Mouse (Mus musculus): ENCODE results near the gene Nmt1. TPM values are rescaled to one million over a fixed set of nuclear protein-coding genes. Genes with fewer than 3 reads are reported as not detected.

The Nmt1 gene
- polyA plus RNA-seq, 1 experiment from 2014 or later, result 32.1 TPM

DNA sequence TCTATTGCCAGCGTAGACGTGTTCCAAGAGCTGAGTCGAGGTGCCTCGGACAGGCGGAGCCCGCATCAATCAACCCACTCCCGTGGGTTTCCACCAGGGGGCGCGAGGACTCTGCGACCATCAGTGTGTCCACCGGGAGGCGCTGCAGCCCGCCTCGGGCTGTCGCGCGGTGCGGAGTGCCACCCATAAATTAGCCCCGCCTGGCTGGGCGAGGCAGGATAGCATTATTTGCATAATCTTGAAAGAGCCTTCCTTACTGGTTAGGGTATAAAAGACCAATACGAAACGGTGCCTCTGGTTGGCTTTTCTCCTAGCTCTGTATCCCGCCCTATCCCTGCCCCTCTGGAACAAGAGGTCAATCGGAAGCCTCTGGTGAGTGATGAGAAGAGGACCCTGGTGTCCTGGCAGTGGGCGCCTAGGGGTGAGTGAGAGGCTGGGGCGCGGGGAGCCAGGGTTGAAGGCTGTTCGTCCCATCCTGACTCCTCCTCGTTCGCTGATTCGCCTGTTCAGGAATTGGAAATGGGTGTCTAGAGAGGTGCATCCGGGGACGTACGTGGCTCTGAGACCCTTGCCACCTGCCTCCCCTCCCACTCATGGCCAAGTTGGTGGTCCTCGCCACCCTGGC lies 74.8 kb downstream of the Nmt1 start:
- Histone ChIP-seq H3K9ac (ENCODE audit: low read depth, low read length) (peak overlapping the region; percentile 87), H3K36me3 (ENCODE audit: control insufficient read depth, insufficient read depth) (peaks cover 3% of the 10 kb centered on the region; the same call in 1 of the 2 replicates), H3K27me3 (ENCODE audit: control insufficient read depth, insufficient read depth, low read depth, low read length) (peaks cover 31% of the 10 kb centered on the region), H3K27ac (ENCODE audit: low read length) (peak overlapping the region; percentile 96), H3K4me2 (ENCODE audit: low read depth, low read length) (peak overlapping the region; percentile 90), H3K4me3 (ENCODE audit: low read depth, low read length) (peak overlapping the region; percentile 81), H3K9me3 (replicated peaks; ENCODE audit: control insufficient read depth, low read length) (no peaks in the 10 kb centered on the region), H3K4me1 (ENCODE audit: control insufficient read depth, low read depth, low read length) (peaks cover 54% of the 10 kb centered on the region)
- under 1% methylated on average over 35 of the region's 35 CpGs for WGBS (ENCODE audit: insufficient replicate concordance)
- peak; percentile 90 for ATAC-seq (ENCODE audit: low read depth)

DNA sequence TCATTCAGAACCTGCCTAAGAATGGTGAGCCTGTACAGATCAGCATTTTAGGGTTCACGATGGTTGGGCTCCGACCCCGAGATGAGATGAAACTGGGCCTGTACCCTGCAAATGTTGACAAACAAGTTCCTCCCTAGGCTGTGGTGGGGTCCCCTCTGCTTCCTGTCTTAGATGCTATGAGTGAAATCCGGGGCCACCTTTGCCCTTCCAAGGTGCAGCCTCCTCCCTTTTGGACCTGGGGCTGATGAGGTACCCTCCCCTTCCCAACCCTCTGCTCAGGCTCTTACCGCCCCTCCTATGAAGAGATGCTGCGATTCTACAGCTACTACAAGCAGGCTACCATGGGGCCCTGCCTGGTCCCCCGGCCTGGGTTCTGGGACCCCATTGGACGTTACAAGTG lies 75.6 kb downstream of the Nmt1 start:
- no peaks in the 10 kb centered on the region for H3K9me3 ChIP-seq (replicated peaks; ENCODE audit: control insufficient read depth, low read length)
- ATAC-seq (ENCODE audit: low read depth), result no peak
- WGBS (ENCODE audit: insufficient replicate concordance), result 51% methylated on average over 8 of the region's 8 CpGs
- peaks cover 3% of the 10 kb centered on the region; the same call in 1 of the 2 replicates for H3K36me3 ChIP-seq (ENCODE audit: control insufficient read depth, insufficient read depth)
- H3K4me2 ChIP-seq (ENCODE audit: low read depth, low read length), result peak overlapping the region; percentile 79
- H3K27ac ChIP-seq (ENCODE audit: low read length), result peak overlapping the region; percentile 96
- peaks cover 54% of the 10 kb centered on the region for H3K4me1 ChIP-seq (ENCODE audit: control insufficient read depth, low read depth, low read length)
- H3K27me3 ChIP-seq (ENCODE audit: control insufficient read depth, insufficient read depth, low read depth, low read length), result peaks cover 31% of the 10 kb centered on the region
- peak overlapping the region; percentile 81 for H3K4me3 ChIP-seq (ENCODE audit: low read depth, low read length)
- peak overlapping the region; percentile 87 for H3K9ac ChIP-seq (ENCODE audit: low read depth, low read length)

DNA sequence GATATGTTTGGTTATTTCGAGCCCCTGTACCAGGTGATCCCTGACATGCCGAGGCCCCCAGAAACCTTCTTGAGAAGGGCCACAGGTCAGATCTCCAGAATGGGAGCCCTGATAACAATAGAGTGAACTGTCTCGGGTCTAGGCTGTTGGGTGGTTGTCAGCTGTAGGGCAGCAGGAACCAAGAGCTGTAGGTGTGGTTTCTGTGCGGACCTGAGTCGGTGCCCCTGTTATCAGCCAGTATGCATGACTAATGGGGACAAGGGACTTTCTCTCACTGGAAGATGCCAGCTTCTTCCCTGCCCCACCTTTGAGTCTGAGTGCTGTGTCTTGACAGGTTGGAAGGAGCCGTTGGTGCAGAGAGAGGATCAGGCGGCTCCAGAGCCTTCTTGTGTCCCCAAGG lies 76.5 kb downstream of the Nmt1 start:
- H3K27ac ChIP-seq (ENCODE audit: low read length), result peak overlapping the region; percentile 96
- peaks cover 54% of the 10 kb centered on the region for H3K4me1 ChIP-seq (ENCODE audit: control insufficient read depth, low read depth, low read length)
- H3K4me3 ChIP-seq (ENCODE audit: low read depth, low read length), result peak overlapping the region; percentile 81
- H3K4me2 ChIP-seq (ENCODE audit: low read depth, low read length), result peak overlapping the region; percentile 79
- H3K9me3 ChIP-seq (replicated peaks; ENCODE audit: control insufficient read depth, low read length), result no peaks in the 10 kb centered on the region
- H3K9ac ChIP-seq (ENCODE audit: low read depth, low read length), result peak overlapping the region; percentile 87
- peaks cover 28% of the 10 kb centered on the region for H3K27me3 ChIP-seq (ENCODE audit: control insufficient read depth, insufficient read depth, low read depth, low read length)
- peaks cover 3% of the 10 kb centered on the region; the same call in 1 of the 2 replicates for H3K36me3 ChIP-seq (ENCODE audit: control insufficient read depth, insufficient read depth)
- 23% methylated on average over 7 of the region's 7 CpGs for WGBS (ENCODE audit: insufficient replicate concordance)
- peak; percentile 59 for ATAC-seq (ENCODE audit: low read depth)

DNA sequence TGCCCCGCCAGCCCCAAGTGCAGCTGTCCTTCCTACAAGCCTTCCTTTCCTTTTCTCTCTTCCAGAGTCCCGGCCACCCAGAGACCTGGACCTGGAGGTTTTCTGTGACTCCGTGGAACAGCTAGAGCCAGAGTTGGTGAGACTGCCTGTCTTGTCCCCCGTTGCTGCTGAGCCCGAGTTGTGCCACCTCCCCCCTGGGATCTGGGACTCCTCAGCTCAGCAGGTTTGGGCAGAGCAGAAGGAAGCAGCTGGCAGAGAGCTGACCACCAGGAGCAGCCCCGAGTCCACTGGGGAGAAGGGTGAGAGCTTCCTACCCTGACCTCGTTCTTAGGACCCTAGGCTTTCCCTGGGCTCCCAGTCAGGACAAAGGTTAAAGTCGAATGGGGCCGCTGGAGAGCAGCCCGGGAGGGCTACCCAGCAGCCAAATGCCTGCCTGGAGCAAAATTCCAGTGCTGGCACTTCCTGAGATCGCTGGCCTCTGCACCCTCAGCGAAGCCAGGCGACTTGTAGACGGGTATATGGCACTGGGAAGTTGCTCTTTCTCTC lies 77.3 kb downstream of the Nmt1 start:
- peak overlapping the region; percentile 81 for H3K4me3 ChIP-seq (ENCODE audit: low read depth, low read length)
- peak overlapping the region; percentile 87 for H3K9ac ChIP-seq (ENCODE audit: low read depth, low read length)
- H3K4me2 ChIP-seq (ENCODE audit: low read depth, low read length), result peak overlapping the region; percentile 79

DNA sequence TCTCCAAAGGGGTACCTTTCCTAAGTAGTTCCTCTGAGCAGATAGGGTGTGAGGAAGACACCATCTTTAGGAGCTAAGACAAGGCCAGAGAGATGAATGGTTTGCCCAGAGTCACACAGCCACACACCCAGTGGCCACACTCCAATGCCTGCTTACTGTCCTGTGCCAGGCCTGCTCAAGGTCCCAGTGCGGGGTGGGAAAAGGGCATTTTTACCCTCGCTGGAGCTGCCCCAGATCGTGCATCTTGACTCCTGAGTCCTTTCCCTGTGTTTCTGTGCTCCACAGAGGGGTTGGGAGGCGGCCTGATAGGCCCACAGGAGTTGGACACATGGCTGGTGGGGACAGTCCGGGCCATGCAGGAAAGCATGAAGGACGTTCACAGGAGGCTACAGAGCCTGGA lies 77.8 kb downstream of the Nmt1 start:
- no peak for ATAC-seq (ENCODE audit: low read depth)
- Histone ChIP-seq H3K4me1 (ENCODE audit: control insufficient read depth, low read depth, low read length) (peaks cover 54% of the 10 kb centered on the region), H3K27me3 (ENCODE audit: control insufficient read depth, insufficient read depth, low read depth, low read length) (peaks cover 14% of the 10 kb centered on the region), H3K4me2 (ENCODE audit: low read depth, low read length) (peak overlapping the region; percentile 79), H3K9ac (ENCODE audit: low read depth, low read length) (peak overlapping the region; percentile 87), H3K36me3 (ENCODE audit: control insufficient read depth, insufficient read depth) (peaks cover 3% of the 10 kb centered on the region; the same call in 1 of the 2 replicates), H3K9me3 (replicated peaks; ENCODE audit: control insufficient read depth, low read length) (no peaks in the 10 kb centered on the region), H3K27ac (ENCODE audit: low read length) (peak overlapping the region; percentile 96), H3K4me3 (ENCODE audit: low read depth, low read length) (peak overlapping the region; percentile 81)
- 78% methylated on average over 6 of the region's 6 CpGs for WGBS (ENCODE audit: insufficient replicate concordance)

More for the DNA sequence above, 77.3 kb downstream of the Nmt1 start:
- ATAC-seq (ENCODE audit: low read depth), result no peak
- H3K27me3 ChIP-seq (ENCODE audit: control insufficient read depth, insufficient read depth, low read depth, low read length), result peaks cover 20% of the 10 kb centered on the region
- H3K27ac ChIP-seq (ENCODE audit: low read length), result peak overlapping the region; percentile 96
- no peaks in the 10 kb centered on the region for H3K9me3 ChIP-seq (replicated peaks; ENCODE audit: control insufficient read depth, low read length)
- 61% methylated on average over 14 of the region's 14 CpGs for WGBS (ENCODE audit: insufficient replicate concordance)
- peaks cover 3% of the 10 kb centered on the region; the same call in 1 of the 2 replicates for H3K36me3 ChIP-seq (ENCODE audit: control insufficient read depth, insufficient read depth)
- peaks cover 54% of the 10 kb centered on the region for H3K4me1 ChIP-seq (ENCODE audit: control insufficient read depth, low read depth, low read length)

DNA sequence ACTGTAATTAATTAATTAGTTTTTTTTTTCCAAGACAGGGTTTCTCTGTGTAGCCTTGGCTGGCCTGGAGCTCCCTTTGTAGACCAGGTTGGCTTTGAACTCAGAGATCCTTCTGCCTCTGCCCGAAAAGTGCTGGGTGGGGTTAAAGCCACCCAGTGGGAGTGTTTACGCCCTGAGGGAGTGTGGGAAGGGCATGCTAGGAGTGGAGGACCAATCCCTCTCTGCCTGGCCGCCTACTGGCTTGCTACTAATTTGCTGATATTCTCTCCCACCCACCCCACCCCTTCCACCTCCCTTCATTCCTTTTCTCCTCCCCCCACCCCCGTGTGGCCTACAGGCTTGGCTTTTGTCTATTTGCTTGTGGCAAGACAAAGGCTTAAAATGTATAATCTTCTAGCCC lies 78.4 kb downstream of the Nmt1 start:
- WGBS (ENCODE audit: insufficient replicate concordance), result 18% methylated on average over 4 of the region's 4 CpGs
- Histone ChIP-seq H3K27ac (ENCODE audit: low read length) (peak overlapping the region; percentile 65), H3K4me3 (ENCODE audit: low read depth, low read length) (peak overlapping the region; percentile 5), H3K4me1 (ENCODE audit: control insufficient read depth, low read depth, low read length) (peaks cover 53% of the 10 kb centered on the region), H3K27me3 (ENCODE audit: control insufficient read depth, insufficient read depth, low read depth, low read length) (peaks cover 8% of the 10 kb centered on the region), H3K9me3 (replicated peaks; ENCODE audit: control insufficient read depth, low read length) (no peaks in the 10 kb centered on the region), H3K4me2 (ENCODE audit: low read depth, low read length) (peak overlapping the region; percentile 79), H3K9ac (ENCODE audit: low read depth, low read length) (no peak overlapping the region; the same call in 1 of the 2 replicates), H3K36me3 (ENCODE audit: control insufficient read depth, insufficient read depth) (peaks cover 3% of the 10 kb centered on the region; the same call in 1 of the 2 replicates)
- ATAC-seq (ENCODE audit: low read depth), result peak; percentile 45

DNA sequence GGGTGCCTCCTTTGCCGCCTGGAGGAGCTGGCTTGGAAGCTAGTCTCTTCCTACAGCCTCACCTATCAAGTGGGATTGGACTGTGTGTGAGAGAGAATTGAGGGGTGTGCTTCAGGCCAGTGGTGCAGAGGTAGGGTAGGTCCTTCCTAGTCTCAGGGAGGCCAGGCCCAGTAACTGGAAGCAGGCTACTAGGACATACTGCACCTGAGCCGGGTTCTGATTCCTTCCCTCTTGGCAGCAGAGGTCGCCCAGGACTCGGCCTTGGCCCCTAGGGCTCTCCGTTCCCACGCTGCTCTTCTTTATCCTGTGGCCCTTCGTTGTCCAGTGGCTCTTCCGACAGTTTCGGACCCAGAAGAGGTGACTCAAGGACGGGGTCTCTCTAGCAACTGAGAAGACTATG lies 83.3 kb downstream of the Nmt1 start:
- H3K4me1 ChIP-seq (ENCODE audit: control insufficient read depth, low read depth, low read length), result peaks cover 31% of the 10 kb centered on the region
- ATAC-seq (ENCODE audit: low read depth), result no peak
- H3K4me2 ChIP-seq (ENCODE audit: low read depth, low read length), result no peak overlapping the region
- no peak overlapping the region for H3K9ac ChIP-seq (ENCODE audit: low read depth, low read length)
- no peaks in the 10 kb centered on the region for H3K27me3 ChIP-seq (ENCODE audit: control insufficient read depth, insufficient read depth, low read depth, low read length)
- no peaks in the 10 kb centered on the region for H3K9me3 ChIP-seq (replicated peaks; ENCODE audit: control insufficient read depth, low read length)
- peaks cover 3% of the 10 kb centered on the region; the same call in 1 of the 2 replicates for H3K36me3 ChIP-seq (ENCODE audit: control insufficient read depth, insufficient read depth)
- H3K27ac ChIP-seq (ENCODE audit: low read length), result no peak overlapping the region
- H3K4me3 ChIP-seq (ENCODE audit: low read depth, low read length), result no peak overlapping the region
- WGBS (ENCODE audit: insufficient replicate concordance), result 47% methylated on average over 10 of the region's 10 CpGs

DNA sequence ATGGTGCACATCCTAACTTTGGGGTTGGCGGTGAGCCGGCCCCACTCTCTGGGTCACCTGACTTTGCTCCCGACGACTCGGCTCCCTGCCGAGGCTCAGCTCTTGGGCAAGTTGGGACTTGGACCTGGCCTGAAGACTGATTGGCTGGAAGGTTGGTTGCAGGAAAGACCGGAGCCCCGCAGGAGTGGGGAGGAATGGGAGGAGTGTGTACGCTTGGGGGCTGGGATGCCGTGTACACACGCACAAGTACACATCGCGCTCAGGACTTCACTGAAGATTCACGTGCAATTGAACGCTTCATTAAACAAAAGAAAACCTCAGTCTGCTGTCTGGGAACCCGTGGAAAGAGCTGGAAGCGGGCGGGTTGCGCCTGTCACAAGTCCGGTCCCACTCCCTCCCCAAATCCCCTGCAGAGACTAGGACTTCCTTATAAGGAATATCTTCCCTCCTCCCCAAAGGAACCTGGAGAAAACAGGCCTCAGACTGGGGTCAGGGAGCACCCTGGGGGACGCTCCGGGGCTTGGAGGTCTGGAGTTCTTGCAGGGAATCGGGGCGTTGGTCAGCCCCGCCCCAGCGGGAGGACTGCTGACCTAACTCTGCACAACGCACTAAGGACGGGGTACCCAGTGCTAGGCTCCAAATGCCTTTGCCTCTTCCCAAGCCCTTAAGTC lies 84.0 kb downstream of the Nmt1 start:
- peaks cover 3% of the 10 kb centered on the region; the same call in 1 of the 2 replicates for H3K36me3 ChIP-seq (ENCODE audit: control insufficient read depth, insufficient read depth)
- no peaks in the 10 kb centered on the region for H3K9me3 ChIP-seq (replicated peaks; ENCODE audit: control insufficient read depth, low read length)
- H3K27me3 ChIP-seq (ENCODE audit: control insufficient read depth, insufficient read depth, low read depth, low read length), result no peaks in the 10 kb centered on the region
- H3K4me2 ChIP-seq (ENCODE audit: low read depth, low read length), result peak overlapping the region; percentile 53
- 12% methylated on average over 28 of the region's 28 CpGs for WGBS (ENCODE audit: insufficient replicate concordance)
- no peak for ATAC-seq (ENCODE audit: low read depth)
- peak overlapping the region; percentile 23 for H3K4me3 ChIP-seq (ENCODE audit: low read depth, low read length)
- peak overlapping the region; percentile 5; the same call in 1 of the 2 replicates for H3K9ac ChIP-seq (ENCODE audit: low read depth, low read length)
- H3K27ac ChIP-seq (ENCODE audit: low read length), result peak overlapping the region; percentile 11; the same call in 1 of the 2 replicates
- peaks cover 25% of the 10 kb centered on the region for H3K4me1 ChIP-seq (ENCODE audit: control insufficient read depth, low read depth, low read length)

DNA sequence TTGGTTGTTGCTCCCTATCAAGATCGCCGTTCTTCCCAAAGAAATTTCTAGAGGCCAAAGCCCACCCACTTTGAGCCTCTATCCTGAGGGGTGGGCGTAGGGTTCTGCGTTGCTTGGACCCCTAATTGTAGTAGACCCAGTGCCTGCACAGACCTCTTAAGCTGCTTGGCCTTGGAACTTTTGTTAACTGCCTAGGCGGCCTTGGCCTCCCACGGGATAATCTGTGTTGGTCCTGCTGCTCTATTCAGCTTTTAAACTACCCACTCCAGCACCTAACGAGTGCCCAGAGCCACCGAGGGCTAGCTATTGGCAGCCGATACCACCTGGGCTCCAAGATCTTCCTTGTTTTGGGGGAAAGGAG lies 84.5 kb downstream of the Nmt1 start:
- 48% methylated on average over 9 of the region's 9 CpGs for WGBS (ENCODE audit: insufficient replicate concordance)
- Histone ChIP-seq H3K27ac (ENCODE audit: low read length) (no peak overlapping the region), H3K9me3 (replicated peaks; ENCODE audit: control insufficient read depth, low read length) (no peaks in the 10 kb centered on the region), H3K4me2 (ENCODE audit: low read depth, low read length) (peak overlapping the region; percentile 53), H3K4me1 (ENCODE audit: control insufficient read depth, low read depth, low read length) (peaks cover 25% of the 10 kb centered on the region), H3K9ac (ENCODE audit: low read depth, low read length) (peak overlapping the region; percentile 5; the same call in 1 of the 2 replicates), H3K36me3 (ENCODE audit: control insufficient read depth, insufficient read depth) (no peaks in the 10 kb centered on the region), H3K4me3 (ENCODE audit: low read depth, low read length) (no peak overlapping the region), H3K27me3 (ENCODE audit: control insufficient read depth, insufficient read depth, low read depth, low read length) (no peaks in the 10 kb centered on the region)
- no peak for ATAC-seq (ENCODE audit: low read depth)
